Mouse (Mus musculus): ENCODE measurements around the gene Atp8a2. TPM values are rescaled to one million over a fixed set of nuclear protein-coding genes. Genes with fewer than 3 reads are reported as not detected.

Atp8a2 gene
- polyA plus RNA-seq, 1 experiment from 2014 or later: 0.74 TPM

GRCm38 (mm10) chr14:60195999-60196398, 980 bp downstream of the Atp8a2 start:
- Histone ChIP-seq H3K36me3 (ENCODE audit: control insufficient read depth, insufficient read depth, low read length) (no peaks in the 10 kb centered on the region), H3K9ac (ENCODE audit: low read depth, low read length) (no peak overlapping the region), H3K4me2 (replicated peaks; ENCODE audit: low read depth, low read length) (no peak overlapping the region), H3K27ac (ENCODE audit: low read depth, low read length) (no peak overlapping the region), H3K4me1 (ENCODE audit: control insufficient read depth, insufficient read depth, low read length) (no peaks in the 10 kb centered on the region), H3K27me3 (ENCODE audit: control insufficient read depth, insufficient read depth, low read length) (no peaks in the 10 kb centered on the region), H3K4me3 (ENCODE audit: low read length) (no peak overlapping the region), H3K9me3 (ENCODE audit: control insufficient read depth, low read length) (no peaks in the 10 kb centered on the region)
- no peak for ATAC-seq (ENCODE audit: low FRiP score, low TSS enrichment)
- 82% methylated on average over 5 of the region's 5 CpGs for WGBS

GRCm38 (mm10) chr14:60194606-60195005, 2.4 kb downstream of the Atp8a2 start:
- no peak for ATAC-seq (ENCODE audit: low FRiP score, low TSS enrichment)
- Histone ChIP-seq H3K27ac (ENCODE audit: low read depth, low read length) (no peak overlapping the region), H3K4me3 (ENCODE audit: low read length) (no peak overlapping the region), H3K9ac (ENCODE audit: low read depth, low read length) (no peak overlapping the region), H3K4me1 (ENCODE audit: control insufficient read depth, insufficient read depth, low read length) (no peaks in the 10 kb centered on the region), H3K4me2 (replicated peaks; ENCODE audit: low read depth, low read length) (no peak overlapping the region), H3K27me3 (ENCODE audit: control insufficient read depth, insufficient read depth, low read length) (no peaks in the 10 kb centered on the region), H3K36me3 (ENCODE audit: control insufficient read depth, insufficient read depth, low read length) (no peaks in the 10 kb centered on the region), H3K9me3 (ENCODE audit: control insufficient read depth, low read length) (no peaks in the 10 kb centered on the region)
- 92% methylated on average over 1 of the region's 1 CpGs for WGBS

GRCm38 (mm10) chr14:60189771-60190170, 7.2 kb downstream of the Atp8a2 start:
- no peak for ATAC-seq (ENCODE audit: low FRiP score, low TSS enrichment)
- Histone ChIP-seq H3K27ac (ENCODE audit: low read depth, low read length) (no peak overlapping the region), H3K9me3 (ENCODE audit: control insufficient read depth, low read length) (no peaks in the 10 kb centered on the region), H3K4me3 (ENCODE audit: low read length) (no peak overlapping the region), H3K27me3 (ENCODE audit: control insufficient read depth, insufficient read depth, low read length) (no peaks in the 10 kb centered on the region), H3K36me3 (ENCODE audit: control insufficient read depth, insufficient read depth, low read length) (no peaks in the 10 kb centered on the region), H3K4me2 (replicated peaks; ENCODE audit: low read depth, low read length) (no peak overlapping the region), H3K4me1 (ENCODE audit: control insufficient read depth, insufficient read depth, low read length) (no peaks in the 10 kb centered on the region), H3K9ac (ENCODE audit: low read depth, low read length) (no peak overlapping the region)
- WGBS: 97% methylated on average over 5 of the region's 5 CpGs

GRCm38 (mm10) chr14:60188201-60188825, 8.7 kb downstream of the Atp8a2 start:
- Histone ChIP-seq H3K36me3 (ENCODE audit: control insufficient read depth, insufficient read depth, low read length) (no peaks in the 10 kb centered on the region), H3K4me2 (replicated peaks; ENCODE audit: low read depth, low read length) (no peak overlapping the region), H3K9me3 (ENCODE audit: control insufficient read depth, low read length) (no peaks in the 10 kb centered on the region), H3K9ac (ENCODE audit: low read depth, low read length) (no peak overlapping the region), H3K27me3 (ENCODE audit: control insufficient read depth, insufficient read depth, low read length) (no peaks in the 10 kb centered on the region), H3K4me1 (ENCODE audit: control insufficient read depth, insufficient read depth, low read length) (no peaks in the 10 kb centered on the region), H3K27ac (ENCODE audit: low read depth, low read length) (no peak overlapping the region), H3K4me3 (ENCODE audit: low read length) (no peak overlapping the region)
- 83% methylated on average over 5 of the region's 5 CpGs for WGBS
- no peak for ATAC-seq (ENCODE audit: low FRiP score, low TSS enrichment)

- Histone ChIP-seq H3K36me3 (ENCODE audit: control insufficient read depth, insufficient read depth, low read length) (no peaks in the 10 kb centered on the region), H3K9me3 (ENCODE audit: control insufficient read depth, low read length) (no peaks in the 10 kb centered on the region), H3K4me3 (ENCODE audit: low read length) (no peak overlapping the region), H3K27ac (ENCODE audit: low read depth, low read length) (no peak overlapping the region), H3K27me3 (ENCODE audit: control insufficient read depth, insufficient read depth, low read length) (peaks cover 20% of the 10 kb centered on the region), H3K4me2 (replicated peaks; ENCODE audit: low read depth, low read length) (no peak overlapping the region), H3K4me1 (ENCODE audit: control insufficient read depth, insufficient read depth, low read length) (no peaks in the 10 kb centered on the region), H3K9ac (ENCODE audit: low read depth, low read length) (no peak overlapping the region)
- WGBS: 97% methylated on average over 2 of the region's 2 CpGs
- no peak for ATAC-seq (ENCODE audit: low FRiP score, low TSS enrichment)
These were observed 15.7 kb downstream of the Atp8a2 start for GRCm38 (mm10) chr14:60181306-60181705.

- H3K36me3 ChIP-seq (ENCODE audit: control insufficient read depth, insufficient read depth, low read length): no peaks in the 10 kb centered on the region
- no peak overlapping the region for H3K9ac ChIP-seq (ENCODE audit: low read depth, low read length)
- peaks cover 33% of the 10 kb centered on the region for H3K27me3 ChIP-seq (ENCODE audit: control insufficient read depth, insufficient read depth, low read length)
- H3K4me1 ChIP-seq (ENCODE audit: control insufficient read depth, insufficient read depth, low read length): no peaks in the 10 kb centered on the region
- H3K4me2 ChIP-seq (replicated peaks; ENCODE audit: low read depth, low read length): no peak overlapping the region
- 32% methylated on average over 2 of the region's 2 CpGs for WGBS
- H3K27ac ChIP-seq (ENCODE audit: low read depth, low read length): no peak overlapping the region
- ATAC-seq (ENCODE audit: low FRiP score, low TSS enrichment): no peak
- H3K4me3 ChIP-seq (ENCODE audit: low read length): no peak overlapping the region
- H3K9me3 ChIP-seq (ENCODE audit: control insufficient read depth, low read length): no peaks in the 10 kb centered on the region
These were observed 18.4 kb downstream of the Atp8a2 start for GRCm38 (mm10) chr14:60178571-60178955.

GRCm38 (mm10) chr14:60177614-60178570, 19.1 kb downstream of the Atp8a2 start:
- H3K9me3 ChIP-seq (ENCODE audit: control insufficient read depth, low read length): no peaks in the 10 kb centered on the region
- peaks cover 33% of the 10 kb centered on the region for H3K27me3 ChIP-seq (ENCODE audit: control insufficient read depth, insufficient read depth, low read length)
- peak; percentile 7; the same call in 1 of the 2 replicates for ATAC-seq (ENCODE audit: low FRiP score, low TSS enrichment)
- H3K4me2 ChIP-seq (replicated peaks; ENCODE audit: low read depth, low read length): peak overlapping the region; percentile 100
- peak overlapping the region; percentile 73 for H3K4me3 ChIP-seq (ENCODE audit: low read length)
- H3K27ac ChIP-seq (ENCODE audit: low read depth, low read length): no peak overlapping the region
- H3K36me3 ChIP-seq (ENCODE audit: control insufficient read depth, insufficient read depth, low read length): no peaks in the 10 kb centered on the region
- WGBS: 31% methylated on average over 24 of the region's 37 CpGs
- peak overlapping the region; percentile 68 for H3K9ac ChIP-seq (ENCODE audit: low read depth, low read length)
- no peaks in the 10 kb centered on the region for H3K4me1 ChIP-seq (ENCODE audit: control insufficient read depth, insufficient read depth, low read length)

- Histone ChIP-seq H3K36me3 (ENCODE audit: control insufficient read depth, insufficient read depth, low read length) (no peaks in the 10 kb centered on the region), H3K27ac (ENCODE audit: low read depth, low read length) (no peak overlapping the region), H3K9me3 (ENCODE audit: control insufficient read depth, low read length) (no peaks in the 10 kb centered on the region), H3K9ac (ENCODE audit: low read depth, low read length) (peak overlapping the region; percentile 68), H3K27me3 (ENCODE audit: control insufficient read depth, insufficient read depth, low read length) (peaks cover 33% of the 10 kb centered on the region), H3K4me3 (ENCODE audit: low read length) (peak overlapping the region; percentile 73), H3K4me1 (ENCODE audit: control insufficient read depth, insufficient read depth, low read length) (no peaks in the 10 kb centered on the region), H3K4me2 (replicated peaks; ENCODE audit: low read depth, low read length) (peak overlapping the region; percentile 100)
- ATAC-seq (ENCODE audit: low FRiP score, low TSS enrichment): peak; percentile 88
- under 1% methylated on average over 75 of the region's 84 CpGs for WGBS
These were observed 19.9 kb downstream of the Atp8a2 start for GRCm38 (mm10) chr14:60176891-60177613.
